Mouse (Mus musculus) inflammation-experienced regulatory T-cells, adult 6 months (primary cell): ENCODE data around the gene Tmem233. TPM values are rescaled to one million over a fixed set of nuclear protein-coding genes. Genes with fewer than 3 reads are reported as not detected.

Source experiments
- ATAC-seq: one replicate; pipeline ENCODE4 v1.8.0; 2017
- polyA plus RNA-seq, 3 experiments: library from polyadenylated mRNA; unstranded; fragments of 100-300 nt; shearing (Covaris generic); gene quantifications; one replicate each; pipeline ENCODE4 v1.2.1; 2017

The Tmem233 gene
- polyA plus RNA-seq, 3 experiments from 2014 or later: not detected

GRCm38 (mm10) chr5:116026561-116026960 lies 56.5 kb downstream of the Tmem233 start:
- no peak for ATAC-seq

GRCm38 (mm10) chr5:116026107-116026506 lies 56.9 kb downstream of the Tmem233 start:
- no peak for ATAC-seq

GRCm38 (mm10) chr5:116024327-116024739 lies 58.7 kb downstream of the Tmem233 start, which contains the start of gene Prkab1:
Prkab1 (minus strand) TSS chr5:116024508.
- ATAC-seq: peak; percentile 89

GRCm38 (mm10) chr5:116023821-116024284 lies 59.2 kb downstream of the Tmem233 start:
- peak; percentile 7 for ATAC-seq

GRCm38 (mm10) chr5:116023251-116023661 lies 59.8 kb downstream of the Tmem233 start:
- no peak for ATAC-seq

- ATAC-seq: no peak
Observed at GRCm38 (mm10) chr5:116022658-116023200, 60.3 kb downstream of the Tmem233 start.

- no peak for ATAC-seq
Observed at GRCm38 (mm10) chr5:116022131-116022530, 60.9 kb downstream of the Tmem233 start.

GRCm38 (mm10) chr5:116021552-116021951 lies 61.5 kb downstream of the Tmem233 start:
- ATAC-seq: no peak

- ATAC-seq: no peak
Observed at GRCm38 (mm10) chr5:116019371-116019770, 63.7 kb downstream of the Tmem233 start.

- no peak for ATAC-seq
Observed at GRCm38 (mm10) chr5:116018784-116019183, 64.3 kb downstream of the Tmem233 start.

- ATAC-seq: no peak
Observed at GRCm38 (mm10) chr5:116018196-116018595, 64.8 kb downstream of the Tmem233 start.

GRCm38 (mm10) chr5:116017391-116017790 lies 65.7 kb downstream of the Tmem233 start:
- no peak for ATAC-seq

- ATAC-seq: no peak
Observed at GRCm38 (mm10) chr5:116016542-116016941, 66.5 kb downstream of the Tmem233 start.

GRCm38 (mm10) chr5:116014237-116014636 lies 68.8 kb downstream of the Tmem233 start:
- no peak for ATAC-seq

- no peak for ATAC-seq
Observed at GRCm38 (mm10) chr5:116013821-116014220, 69.2 kb downstream of the Tmem233 start.

GRCm38 (mm10) chr5:116012503-116012902 lies 70.5 kb downstream of the Tmem233 start:
- ATAC-seq: no peak

GRCm38 (mm10) chr5:116011700-116012099 lies 71.3 kb downstream of the Tmem233 start:
- ATAC-seq: no peak

- no peak for ATAC-seq
Observed at GRCm38 (mm10) chr5:116009884-116010627, 73.0 kb downstream of the Tmem233 start.

GRCm38 (mm10) chr5:116009091-116009851 lies 73.8 kb downstream of the Tmem233 start:
- no peak for ATAC-seq

GRCm38 (mm10) chr5:116007723-116008122 lies 75.3 kb downstream of the Tmem233 start:
- no peak for ATAC-seq

- no peak for ATAC-seq
Observed at GRCm38 (mm10) chr5:116006324-116007099, 76.5 kb downstream of the Tmem233 start.

GRCm38 (mm10) chr5:116004271-116004670 lies 78.8 kb downstream of the Tmem233 start:
- ATAC-seq: no peak

- no peak for ATAC-seq
Observed at GRCm38 (mm10) chr5:116003825-116004224, 79.2 kb downstream of the Tmem233 start.
